Mouse (Mus musculus): ENCODE data around the gene Ccdc158.

GRCm38 (mm10) chr5:92666860-92667259 lies 8.2 kb downstream of the Ccdc158 start:
- TF ChIP-seq POLR2A (IDR thresholded peaks at IDR 0.05; ENCODE audit: borderline replicate concordance, insufficient read depth, low read length), result no peak
- no peak for TF ChIP-seq CTCF (IDR thresholded peaks at IDR 0.05; ENCODE audit: borderline replicate concordance, insufficient read depth, low read depth, low read length)

All from cerebellum, adult 2 months (tissue).